Mouse (Mus musculus) layer of hippocampus, adult 11-12 months (tissue): ENCODE results near the gene Hist1h4d.
A peak's percentile ranks its signal among the peaks of the same experiment; 100 is the strongest.
"Not testable (repeated sequence)": the region's sequence is repeated elsewhere in the genome, so short reads cannot be mapped to it uniquely, and the experiment has no call there.

Source experiments
- DNase-seq: peaks from one replicate; pipeline ENCODE4 v3.0.0; 2022; ENCODE audit warnings: low spot score

Hist1h4d gene

GRCm38 (mm10) chr13:23581408-23582218 lies at the start of gene Hist1h4d:
Gene Hist1h4d (plus strand): TSS chr13:23581598.
- DNase-seq = peak; percentile 98

- no peak for DNase-seq
Observed at GRCm38 (mm10) chr13:23532262-23533075, 48.9 kb upstream of the Hist1h4d start.

- DNase-seq = peak; percentile 80
Observed at GRCm38 (mm10) chr13:23533560-23534367, 47.6 kb upstream of the Hist1h4d start, which contains the start of gene Hist1h2af. Gene Hist1h2af (plus strand): TSS chr13:23533906.

- DNase-seq = no peak
Observed at GRCm38 (mm10) chr13:23534368-23535131, 46.8 kb upstream of the Hist1h4d start.

- peak; percentile 91 for DNase-seq
Observed at GRCm38 (mm10) chr13:23535137-23536075, 46.0 kb upstream of the Hist1h4d start, which contains the start of gene Hist1h3g. Gene Hist1h3g (plus strand): TSS chr13:23535422.

- no peak for DNase-seq
Observed at GRCm38 (mm10) chr13:23536076-23536822, 45.1 kb upstream of the Hist1h4d start.

GRCm38 (mm10) chr13:23537006-23537710 lies 44.2 kb upstream of the Hist1h4d start:
- DNase-seq = no peak

- no peak for DNase-seq
Observed at GRCm38 (mm10) chr13:23538249-23538648, 43.1 kb upstream of the Hist1h4d start.

GRCm38 (mm10) chr13:23539821-23540220 lies 41.6 kb upstream of the Hist1h4d start:
- DNase-seq = not testable (repeated sequence)

- DNase-seq = no peak
Observed at GRCm38 (mm10) chr13:23541497-23541896, 39.9 kb upstream of the Hist1h4d start.

GRCm38 (mm10) chr13:23542225-23542980 lies 39.0 kb upstream of the Hist1h4d start:
- not testable (repeated sequence) for DNase-seq

GRCm38 (mm10) chr13:23542999-23543607 lies 38.3 kb upstream of the Hist1h4d start, which contains the start of gene Hist1h2bh:
Gene Hist1h2bh (minus strand): TSS chr13:23543392.
- DNase-seq = peak; percentile 76

- DNase-seq = peak; percentile 83
Observed at GRCm38 (mm10) chr13:23543965-23544786, 37.2 kb upstream of the Hist1h4d start, which contains the start of gene Hist1h3f. Gene Hist1h3f (plus strand): TSS chr13:23544052.

GRCm38 (mm10) chr13:23544787-23545120 lies 36.6 kb upstream of the Hist1h4d start:
- DNase-seq = not testable (repeated sequence)

- no peak for DNase-seq
Observed at GRCm38 (mm10) chr13:23546694-23547093, 34.7 kb upstream of the Hist1h4d start.

GRCm38 (mm10) chr13:23550761-23551145 lies 30.6 kb upstream of the Hist1h4d start:
- DNase-seq = no peak
